Mouse (Mus musculus): Measurements from ENCODE around the gene Hbb-bh1. TPM values are rescaled to one million over a fixed set of nuclear protein-coding genes. Genes with fewer than 3 reads are reported as not detected.
"Not testable (repeated sequence)": the region's sequence is repeated elsewhere in the genome, so short reads cannot be mapped to it uniquely, and the experiment has no call there.

Hbb-bh1 gene
- total and polyA plus RNA-seq, 2 experiments: not detected

GRCm38 (mm10) chr7:103844525-103845325 lies 1.8 kb upstream of the Hbb-bh1 start:
- no peak overlapping the region for H3K27ac ChIP-seq (replicated peaks; ENCODE audit: insufficient read depth, low read depth, low read length)
- no peak for DNase-seq (ENCODE audit: extremely low read depth, low read depth, low spot score)
- H3K27me3 ChIP-seq (ENCODE audit: control insufficient read depth, insufficient read depth, low read length): no peaks in the 10 kb centered on the region
- H3K36me3 ChIP-seq (ENCODE audit: control insufficient read depth, insufficient read depth, low read length): no peaks in the 10 kb centered on the region
- H3K4me3 ChIP-seq (ENCODE audit: insufficient read depth, low read depth, low read length): no peak overlapping the region
- H3K79me2 ChIP-seq (ENCODE audit: control insufficient read depth, insufficient read depth, low read length): no peaks in the 10 kb centered on the region
- WGBS: 23% methylated on average over 2 of the region's 2 CpGs
- no peak overlapping the region for H3K9ac ChIP-seq (ENCODE audit: low read depth, low read length)
- no peaks in the 10 kb centered on the region for H3K4me1 ChIP-seq (ENCODE audit: control insufficient read depth, insufficient read depth, low read length)
- no peak for TF ChIP-seq POLR2A (IDR thresholded peaks at IDR 0.05; ENCODE audit: extremely low read depth, insufficient read depth, low read length)
- TF ChIP-seq CTCF (IDR thresholded peaks at IDR 0.05; ENCODE audit: low read depth, low read length): no peak

GRCm38 (mm10) chr7:103840268-103840667 lies 2.7 kb downstream of the Hbb-bh1 start, which contains the start of gene Hbb-bh2:
TSS of gene Hbb-bh2 (minus strand) at chr7:103840520.
- no peaks in the 10 kb centered on the region for H3K79me2 ChIP-seq (ENCODE audit: control insufficient read depth, insufficient read depth, low read length)
- no peaks in the 10 kb centered on the region for H3K4me1 ChIP-seq (ENCODE audit: control insufficient read depth, insufficient read depth, low read length)
- TF ChIP-seq POLR2A (IDR thresholded peaks at IDR 0.05; ENCODE audit: extremely low read depth, insufficient read depth, low read length) (no peak), CTCF (IDR thresholded peaks at IDR 0.05; ENCODE audit: low read depth, low read length) (no peak)
- H3K27me3 ChIP-seq (ENCODE audit: control insufficient read depth, insufficient read depth, low read length): no peaks in the 10 kb centered on the region
- WGBS: 58% methylated on average over 3 of the region's 3 CpGs
- no peak within 1 kb of the TSS for H3K27ac ChIP-seq (replicated peaks; ENCODE audit: insufficient read depth, low read depth, low read length)
- no peak within 1 kb of the TSS for H3K9ac ChIP-seq (ENCODE audit: low read depth, low read length)
- H3K4me3 ChIP-seq (ENCODE audit: insufficient read depth, low read depth, low read length): no peak within 1 kb of the TSS
- DNase-seq (ENCODE audit: extremely low read depth, low read depth, low spot score): no peak
- no peaks in the 10 kb centered on the region for H3K36me3 ChIP-seq (ENCODE audit: control insufficient read depth, insufficient read depth, low read length)

DNA sequence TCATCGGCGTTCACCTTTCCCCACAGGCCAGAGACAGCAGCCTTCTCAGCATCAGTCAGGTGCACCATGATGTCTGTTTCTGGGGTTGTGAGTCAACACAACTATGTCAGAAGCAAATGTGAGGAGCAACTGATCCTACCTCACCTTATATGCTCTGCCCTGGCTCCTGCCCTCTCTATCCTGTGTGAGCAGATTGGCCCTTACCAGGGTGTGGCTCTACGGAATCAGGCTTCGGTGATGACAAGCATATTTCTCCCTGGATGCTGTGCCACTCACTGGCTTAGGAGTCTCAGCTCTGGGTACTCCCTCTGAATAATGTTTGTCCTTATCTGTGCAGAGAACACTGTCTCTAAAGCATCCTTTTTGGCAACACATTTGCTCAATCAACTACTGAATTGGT lies 15.2 kb downstream of the Hbb-bh1 start, which contains the start of gene Hbb-bs:
Hbb-bs (minus strand) TSS at position 289 of the 400 bp plus-strand sequence.
- H3K79me2 ChIP-seq (ENCODE audit: control insufficient read depth, insufficient read depth, low read length): no peaks in the 10 kb centered on the region
- H3K9ac ChIP-seq (ENCODE audit: low read depth, low read length): no peak within 1 kb of the TSS
- H3K27me3 ChIP-seq (ENCODE audit: control insufficient read depth, insufficient read depth, low read length): no peaks in the 10 kb centered on the region
- no peak within 1 kb of the TSS for H3K4me3 ChIP-seq (ENCODE audit: insufficient read depth, low read depth, low read length)
- WGBS: 88% methylated on average over 4 of the region's 4 CpGs
- no peaks in the 10 kb centered on the region for H3K36me3 ChIP-seq (ENCODE audit: control insufficient read depth, insufficient read depth, low read length)
- no peak within 1 kb of the TSS for H3K27ac ChIP-seq (replicated peaks; ENCODE audit: insufficient read depth, low read depth, low read length)
- TF ChIP-seq CTCF (IDR thresholded peaks at IDR 0.05; ENCODE audit: low read depth, low read length) (no peak), POLR2A (IDR thresholded peaks at IDR 0.05; ENCODE audit: extremely low read depth, insufficient read depth, low read length) (no peak)
- no peaks in the 10 kb centered on the region for H3K4me1 ChIP-seq (ENCODE audit: control insufficient read depth, insufficient read depth, low read length)
- no peak for DNase-seq (ENCODE audit: extremely low read depth, low read depth, low spot score)

- not testable (repeated sequence) for H3K4me3 ChIP-seq (ENCODE audit: insufficient read depth, low read depth, low read length); H3K27ac ChIP-seq (replicated peaks; ENCODE audit: insufficient read depth, low read depth, low read length)
- WGBS: no CpG with 5 or more reads among the region's 2 CpGs
Observed at GRCm38 (mm10) chr7:103827139-103827538, 15.8 kb downstream of the Hbb-bh1 start.

DNA sequence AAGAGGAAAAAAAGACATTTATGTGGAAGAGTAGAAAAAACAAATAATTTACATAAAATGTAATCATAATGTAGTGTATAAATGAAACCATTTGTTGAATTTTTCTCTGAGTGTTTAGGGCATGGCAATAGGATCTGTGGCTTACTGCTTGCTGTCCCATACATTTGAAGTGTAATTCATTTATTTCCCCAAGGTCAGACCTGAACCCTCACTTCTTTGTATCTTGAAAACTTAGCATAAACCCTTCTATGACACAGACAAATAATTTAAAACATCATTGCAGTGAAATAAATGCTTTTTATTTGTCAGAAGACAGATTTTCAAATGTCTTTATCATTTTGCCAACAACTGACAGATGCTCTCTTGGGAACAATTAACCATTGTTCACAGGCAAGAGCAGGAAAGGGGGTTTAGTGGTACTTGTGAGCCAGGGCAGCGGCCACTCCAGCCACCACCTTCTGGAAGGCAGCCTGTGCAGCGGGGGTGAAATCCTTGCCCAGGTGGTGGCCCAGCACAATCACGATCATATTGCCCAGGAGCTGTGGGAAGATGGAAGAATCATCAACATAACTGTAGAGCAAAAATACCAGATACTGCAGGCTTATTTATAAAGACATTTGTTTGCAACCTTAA lies 16.6 kb downstream of the Hbb-bh1 start:
- H3K79me2 ChIP-seq (ENCODE audit: control insufficient read depth, insufficient read depth, low read length): no peaks in the 10 kb centered on the region
- 67% methylated on average over 3 of the region's 3 CpGs for WGBS
- no peak overlapping the region for H3K27ac ChIP-seq (replicated peaks; ENCODE audit: insufficient read depth, low read depth, low read length)
- H3K36me3 ChIP-seq (ENCODE audit: control insufficient read depth, insufficient read depth, low read length): no peaks in the 10 kb centered on the region
- H3K9ac ChIP-seq (ENCODE audit: low read depth, low read length): no peak overlapping the region
- no peak for TF ChIP-seq CTCF (IDR thresholded peaks at IDR 0.05; ENCODE audit: low read depth, low read length)
- TF ChIP-seq POLR2A (IDR thresholded peaks at IDR 0.05; ENCODE audit: extremely low read depth, insufficient read depth, low read length): no peak
- no peak for DNase-seq (ENCODE audit: extremely low read depth, low read depth, low spot score)
- no peak overlapping the region for H3K4me3 ChIP-seq (ENCODE audit: insufficient read depth, low read depth, low read length)
- H3K27me3 ChIP-seq (ENCODE audit: control insufficient read depth, insufficient read depth, low read length): no peaks in the 10 kb centered on the region
- no peaks in the 10 kb centered on the region for H3K4me1 ChIP-seq (ENCODE audit: control insufficient read depth, insufficient read depth, low read length)

More at GRCm38 (mm10) chr7:103827139-103827538, 15.8 kb downstream of the Hbb-bh1 start:
- H3K27me3 ChIP-seq (ENCODE audit: control insufficient read depth, insufficient read depth, low read length); DNase-seq (ENCODE audit: extremely low read depth, low read depth, low spot score); H3K4me1 ChIP-seq (ENCODE audit: control insufficient read depth, insufficient read depth, low read length); H3K36me3 ChIP-seq (ENCODE audit: control insufficient read depth, insufficient read depth, low read length); H3K79me2 ChIP-seq (ENCODE audit: control insufficient read depth, insufficient read depth, low read length); H3K9ac ChIP-seq (ENCODE audit: low read depth, low read length): not testable (repeated sequence)

Measured in liver, adult 2 months (tissue).